Mouse (Mus musculus) kidney, postnatal 0 days (tissue): Measurements from ENCODE around the gene Car3. TPM values are rescaled to one million over a fixed set of nuclear protein-coding genes. Genes with fewer than 3 reads are reported as not detected.

Experiments
- ATAC-seq: fragments of 200-750 bp; cut with Nextera tagmentation; replicated peaks from 2 replicates; pipeline ENCODE4 v1.8.0; 2017; ENCODE audit warnings: low read depth, moderate number of reproducible peaks, moderate TSS enrichment, moderate library complexity; ENCODE audit not compliant: low FRiP score
- DNase-seq: peaks from one replicate; pipeline ENCODE4 v3.0.0-alpha.2; 2016; ENCODE audit warnings: low spot score
- H3K27ac ChIP-seq: fragments of 300-500 bp; sonication (generic); 2 replicates; pipeline ENCODE4 v1.5.1; 2014; ENCODE audit warnings: mild to moderate bottlenecking
- H3K27me3 ChIP-seq: fragments of 300-500 bp; sonication (generic); 2 replicates; pipeline ENCODE4 v1.6.1; 2014; ENCODE audit warnings: low read length, mixed read lengths; ENCODE audit not compliant: insufficient read depth
- H3K36me3 ChIP-seq: fragments of 300-500 bp; sonication (generic); 2 replicates; pipeline ENCODE4 v1.6.1; 2014; ENCODE audit warnings: low read length, mixed read lengths; ENCODE audit not compliant: insufficient read depth
- H3K4me1 ChIP-seq: fragments of 300-500 bp; sonication (generic); replicated peaks from 2 replicates; pipeline ENCODE4 v1.6.1; 2014; ENCODE audit warnings: antibody characterized with exemption, low read length, mixed read lengths; ENCODE audit not compliant: insufficient read depth
- H3K4me2 ChIP-seq: fragments of 300-500 bp; sonication (generic); 2 replicates; pipeline ENCODE4 v1.6.1; 2014; ENCODE audit warnings: mild to moderate bottlenecking, low read length, moderate library complexity, mixed read lengths
- H3K4me3 ChIP-seq: fragments of 300-500 bp; sonication (generic); replicated peaks from 2 replicates; pipeline ENCODE4 v1.5.1; 2014; ENCODE audit warnings: low read depth, low read length
- H3K9ac ChIP-seq: fragments of 300-500 bp; sonication (generic); 2 replicates; pipeline ENCODE4 v1.6.1; 2014; ENCODE audit warnings: low read depth, low read length
- H3K9me3 ChIP-seq: fragments of 300-500 bp; sonication (generic); replicated peaks from 2 replicates; pipeline ENCODE4 v1.6.1; 2016; ENCODE audit warnings: low read length, inconsistent platforms, mixed read lengths
- CTCF ChIP-seq: IDR thresholded peaks from 2 replicates; pipeline ENCODE4 v1.5.1; 2016; ENCODE audit warnings: antibody characterized with exemption, low read depth, mild to moderate bottlenecking, moderate library complexity
- WGBS: fragments of 180-500 bp; shearing (Covaris S2); extraction: QIAGEN DNeasy Blood & Tissue Kit; methylation state at CpG from one replicate; pipeline ENCODE4 v1.1.7; 2014; 5-methylcytosine and 5-hydroxymethylcytosine counted together
- polyA plus RNA-seq: library from polyadenylated mRNA; unstranded; fragments of >200 nt; fragmentation: Nextera tagmentation; extraction: Ambion mirVana; gene quantifications from 2 replicates; pipeline ENCODE4 v1.2.1, GENCODE M21; 2015

The Car3 gene
- polyA plus RNA-seq, 1 experiment from 2014 or later = 8.2 TPM

DNA sequence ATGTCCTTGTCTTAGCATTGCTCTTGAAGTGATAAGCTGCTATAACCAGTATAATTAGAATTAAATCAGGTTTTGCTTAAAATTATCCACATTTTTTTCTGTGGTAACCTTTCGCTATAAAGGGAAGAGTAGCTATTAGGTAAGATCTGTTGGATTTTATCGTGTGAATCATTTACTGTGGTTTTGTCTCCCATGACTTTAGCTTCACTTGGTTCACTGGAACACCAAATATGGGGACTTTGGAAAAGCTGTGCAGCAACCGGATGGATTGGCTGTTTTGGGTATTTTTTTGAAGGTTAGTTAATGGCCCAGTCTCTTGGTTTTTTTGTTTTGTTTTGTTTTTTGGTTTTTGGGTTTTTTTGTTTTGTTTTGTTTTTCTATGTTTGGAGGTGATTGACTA, 32.0 kb downstream of the Car3 start:
- WGBS = 84% methylated on average over 3 of the region's 3 CpGs

GRCm38 (mm10) chr3:14897770-14898169, 34.5 kb downstream of the Car3 start:
- no peak for TF ChIP-seq CTCF
- no peak overlapping the region for H3K4me2 ChIP-seq

More for the DNA sequence above, 32.0 kb downstream of the Car3 start:
- Histone ChIP-seq H3K27ac (no peak overlapping the region), H3K4me2 (no peak overlapping the region), H3K4me3 (no peak overlapping the region), H3K9me3 (no peaks in the 10 kb centered on the region), H3K4me1 (no peaks in the 10 kb centered on the region), H3K27me3 (no peaks in the 10 kb centered on the region), H3K9ac (no peak overlapping the region), H3K36me3 (no peaks in the 10 kb centered on the region)
- ATAC-seq = no peak
- TF ChIP-seq CTCF = no peak
- DNase-seq = no peak

DNA sequence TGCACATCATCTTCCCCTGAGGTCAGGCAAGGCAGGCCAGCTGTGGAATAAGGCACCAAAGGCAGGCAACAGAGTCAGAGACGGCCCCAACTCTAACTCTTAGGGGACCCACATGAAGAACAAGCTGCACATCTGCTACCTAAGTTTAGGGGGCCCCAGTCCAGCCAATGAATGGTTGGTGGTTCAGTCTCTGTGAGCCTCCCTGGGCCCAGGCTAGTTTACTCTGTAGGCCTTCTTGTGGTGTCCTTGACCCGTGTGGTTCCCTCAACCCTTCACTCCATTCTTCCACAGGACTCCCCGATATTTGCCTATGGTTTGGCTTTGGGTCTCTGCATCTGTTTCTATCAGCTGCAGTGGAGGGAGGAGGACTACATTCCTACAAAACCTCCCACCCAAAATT, 40.1 kb downstream of the Car3 start:
- H3K27me3 ChIP-seq = no peaks in the 10 kb centered on the region
- 97% methylated on average over 3 of the region's 3 CpGs for WGBS
- no peak overlapping the region for H3K4me2 ChIP-seq
- no peak overlapping the region for H3K4me3 ChIP-seq
- no peak for TF ChIP-seq CTCF
- no peak for ATAC-seq
- H3K36me3 ChIP-seq = no peaks in the 10 kb centered on the region
- no peak for DNase-seq
- H3K27ac ChIP-seq = no peak overlapping the region
- H3K4me1 ChIP-seq = no peaks in the 10 kb centered on the region
- H3K9me3 ChIP-seq = no peaks in the 10 kb centered on the region
- no peak overlapping the region for H3K9ac ChIP-seq

More at GRCm38 (mm10) chr3:14897770-14898169, 34.5 kb downstream of the Car3 start:
- no peaks in the 10 kb centered on the region for H3K4me1 ChIP-seq
- no peak overlapping the region for H3K4me3 ChIP-seq
- H3K27me3 ChIP-seq = no peaks in the 10 kb centered on the region
- no peak overlapping the region for H3K9ac ChIP-seq
- WGBS = 66% methylated on average over 6 of the region's 6 CpGs
- no peaks in the 10 kb centered on the region for H3K36me3 ChIP-seq
- H3K9me3 ChIP-seq = no peaks in the 10 kb centered on the region
- peak overlapping the region; percentile 31; the same call in 1 of the 2 replicates for H3K27ac ChIP-seq
- DNase-seq (no peak), ATAC-seq (no peak)

DNA sequence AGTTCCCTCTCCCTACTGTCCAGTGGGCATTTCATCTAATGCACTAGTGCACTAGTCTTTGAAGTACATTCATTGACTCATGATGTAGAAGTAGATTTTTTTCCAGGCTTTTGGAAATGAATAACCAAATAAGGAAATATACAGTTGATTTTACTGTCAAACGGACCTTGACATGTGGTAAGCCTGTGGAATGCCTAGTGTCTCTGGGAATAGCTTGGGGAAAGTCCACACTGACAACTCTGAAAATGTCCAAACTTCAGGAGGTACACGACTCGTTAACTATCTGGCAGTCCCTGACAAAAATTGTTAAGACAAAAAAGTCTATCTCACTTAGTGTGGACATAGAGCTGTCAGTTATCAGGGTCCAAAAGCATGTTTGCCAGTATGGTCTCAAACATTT, 40.9 kb downstream of the Car3 start:
- ATAC-seq (0 out of 2 replicates have a peak, but pooled peaks have one; percentile 29), DNase-seq (no peak)
- Histone ChIP-seq H3K27me3 (no peaks in the 10 kb centered on the region), H3K27ac (no peak overlapping the region), H3K9ac (no peak overlapping the region), H3K4me1 (no peaks in the 10 kb centered on the region), H3K4me3 (no peak overlapping the region), H3K36me3 (no peaks in the 10 kb centered on the region), H3K9me3 (no peaks in the 10 kb centered on the region), H3K4me2 (no peak overlapping the region)
- 66% methylated on average over 3 of the region's 3 CpGs for WGBS
- no peak for TF ChIP-seq CTCF

DNA sequence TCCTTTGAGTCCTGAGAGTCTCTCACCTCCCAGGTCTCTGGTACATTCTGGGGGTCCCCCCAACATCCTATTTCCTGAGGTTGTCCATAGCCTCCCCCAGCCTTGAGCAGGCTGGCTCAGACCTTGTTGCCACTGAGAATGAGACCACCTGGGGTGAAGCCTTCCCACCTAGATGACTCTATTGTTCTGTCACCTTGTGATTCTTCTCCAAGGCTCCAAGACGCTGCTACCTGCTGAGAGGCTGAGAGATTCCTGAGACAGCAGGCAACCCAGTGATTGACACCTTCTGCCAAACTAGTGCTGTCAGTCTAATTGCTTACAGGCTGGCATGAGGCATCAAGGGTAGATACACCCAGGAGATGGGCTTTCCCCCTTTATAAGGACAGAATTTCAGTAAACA, 44.0 kb downstream of the Car3 start:
- WGBS = 65% methylated on average over 1 of the region's 1 CpGs

GRCm38 (mm10) chr3:14911992-14912582, 48.8 kb downstream of the Car3 start:
- H3K9me3 ChIP-seq = no peaks in the 10 kb centered on the region
- no peak overlapping the region for H3K4me2 ChIP-seq
- TF ChIP-seq CTCF = no peak
- no peak for DNase-seq
- ATAC-seq = no peak
- 51% methylated on average over 4 of the region's 4 CpGs for WGBS
- no peak overlapping the region for H3K27ac ChIP-seq
- H3K27me3 ChIP-seq = no peaks in the 10 kb centered on the region
- H3K9ac ChIP-seq = no peak overlapping the region
- no peaks in the 10 kb centered on the region for H3K36me3 ChIP-seq
- no peaks in the 10 kb centered on the region for H3K4me1 ChIP-seq
- H3K4me3 ChIP-seq = no peak overlapping the region

More for the DNA sequence above, 44.0 kb downstream of the Car3 start:
- H3K27me3 ChIP-seq = no peaks in the 10 kb centered on the region
- H3K36me3 ChIP-seq = no peaks in the 10 kb centered on the region
- H3K4me1 ChIP-seq = no peaks in the 10 kb centered on the region
- H3K4me3 ChIP-seq = no peak overlapping the region
- H3K27ac ChIP-seq = no peak overlapping the region
- H3K4me2 ChIP-seq = no peak overlapping the region
- no peak overlapping the region for H3K9ac ChIP-seq
- no peak for DNase-seq
- no peaks in the 10 kb centered on the region for H3K9me3 ChIP-seq
- no peak for ATAC-seq
- no peak for TF ChIP-seq CTCF

DNA sequence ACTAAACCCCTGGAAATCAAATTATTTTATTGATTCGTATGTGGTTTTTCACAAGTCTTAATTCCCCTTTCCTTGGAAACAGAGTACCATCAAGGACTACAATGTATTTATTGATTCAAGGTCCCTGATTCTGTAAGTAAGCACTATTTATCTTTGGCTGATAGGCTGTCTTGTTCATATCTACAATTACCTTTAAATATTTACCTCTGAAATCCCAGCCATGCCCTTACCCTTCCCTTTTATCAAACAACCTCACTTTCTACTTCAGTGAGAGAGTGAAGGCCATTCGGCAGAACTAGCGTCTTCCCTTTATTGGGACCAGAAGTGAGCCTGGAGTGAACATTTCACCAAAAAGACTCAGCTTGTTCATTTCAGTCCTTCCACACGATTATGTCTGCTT, 50.5 kb downstream of the Car3 start:
- WGBS = 88% methylated on average over 4 of the region's 4 CpGs
- Histone ChIP-seq H3K4me2 (no peak overlapping the region), H3K9me3 (no peaks in the 10 kb centered on the region), H3K4me1 (no peaks in the 10 kb centered on the region), H3K4me3 (no peak overlapping the region), H3K27ac (no peak overlapping the region), H3K27me3 (no peaks in the 10 kb centered on the region), H3K36me3 (no peaks in the 10 kb centered on the region), H3K9ac (no peak overlapping the region)
- TF ChIP-seq CTCF = no peak
- DNase-seq (no peak), ATAC-seq (no peak)
